Mouse (Mus musculus) liver, adult 2 months (tissue): ENCODE data around the gene Atp8a2.

Experiments used
- CTCF ChIP-seq: fragments of 200-500 bp; IDR thresholded peaks from 2 replicates; pipeline ENCODE4 v1.5.1; 2011; ENCODE audit warnings: low read depth, low read length, control low read depth
- POLR2A ChIP-seq: fragments of 200-500 bp; IDR thresholded peaks from 2 replicates; pipeline ENCODE4 v1.6.1; 2011; ENCODE audit warnings: low read length, control low read depth; ENCODE audit not compliant: insufficient read depth; ENCODE audit errors: extremely low read depth

DNA sequence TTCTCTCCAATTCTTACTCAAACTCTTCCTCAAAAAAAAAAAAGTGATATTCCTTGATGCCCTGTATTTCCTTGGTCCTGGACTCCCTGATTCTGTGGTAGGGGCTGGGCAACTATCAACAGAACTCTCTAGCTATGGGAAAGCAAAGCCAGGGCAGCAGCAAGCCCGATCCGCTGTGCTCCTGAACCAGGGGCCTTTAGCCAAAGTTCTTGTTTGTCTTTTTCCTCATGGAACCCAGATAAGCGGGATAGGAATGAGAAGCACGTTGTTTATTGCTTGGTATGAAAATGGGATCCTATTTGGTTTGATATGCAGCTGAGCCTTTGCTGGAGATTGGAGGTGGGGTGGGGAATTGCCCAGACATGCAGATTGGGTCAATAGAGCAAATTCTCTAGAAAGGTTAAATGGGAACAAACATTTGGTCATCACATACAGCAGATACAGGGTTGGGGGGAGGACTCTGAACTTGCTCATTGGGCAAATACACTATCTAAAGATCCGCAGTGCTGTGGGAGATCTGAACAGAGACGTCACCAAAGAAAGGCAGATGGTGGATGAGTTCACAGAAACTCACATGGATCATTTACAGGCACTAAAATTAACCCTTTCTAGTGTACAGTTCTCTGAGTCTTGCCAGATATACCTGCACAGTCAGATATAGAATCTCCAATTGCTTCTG, 353.6 kb downstream of the Atp8a2 start:
- no peak for TF ChIP-seq CTCF
- no peak for TF ChIP-seq POLR2A
